Mouse (Mus musculus) CH12F3 (cell line): ENCODE data around the gene Zfp507.

Source experiments
- in situ Hi-C: fragments of 300-500 bp; cut with MboI; formaldehyde crosslinking; loops from 2 replicates; pipeline ENCODE4 v1.14.3; 2020; ENCODE audit warnings: low sequenced_read_pairs

Zfp507 gene

GRCm38 (mm10) chr7:35785579-35785978 lies 17.2 kb downstream of the Zfp507 start:
- in situ Hi-C loops, result no loop called here

GRCm38 (mm10) chr7:35782252-35782651 lies 20.6 kb downstream of the Zfp507 start:
- in situ Hi-C loops, result no loop called here

GRCm38 (mm10) chr7:35774127-35774526 lies 28.7 kb downstream of the Zfp507 start:
- in situ Hi-C loops, result no loop called here

GRCm38 (mm10) chr7:35772347-35772746 lies 30.5 kb downstream of the Zfp507 start:
- in situ Hi-C loops, result no loop called here

- in situ Hi-C loops, result no loop called here
Measured at GRCm38 (mm10) chr7:35771106-35771505, 31.7 kb downstream of the Zfp507 start.

- in situ Hi-C loops, result no loop called here
Measured at GRCm38 (mm10) chr7:35770122-35770521, 32.7 kb downstream of the Zfp507 start.

GRCm38 (mm10) chr7:35764461-35764860 lies 38.3 kb downstream of the Zfp507 start:
- in situ Hi-C loops, result no loop called here

GRCm38 (mm10) chr7:35761801-35762200 lies 41.0 kb downstream of the Zfp507 start:
- in situ Hi-C loops, result no loop called here

GRCm38 (mm10) chr7:35759602-35760001 lies 43.2 kb downstream of the Zfp507 start:
- in situ Hi-C loops, result no loop called here

GRCm38 (mm10) chr7:35756510-35757440 lies 46.0 kb downstream of the Zfp507 start:
- in situ Hi-C loops, result no loop called here

GRCm38 (mm10) chr7:35754886-35755168 lies 48.0 kb downstream of the Zfp507 start:
- in situ Hi-C loops, result no loop called here

GRCm38 (mm10) chr7:35754033-35754885 lies 48.5 kb downstream of the Zfp507 start, which contains the start of gene Dpy19l3:
TSS of gene Dpy19l3 (minus strand) at chr7:35754454.
- in situ Hi-C loops, result no loop called here

GRCm38 (mm10) chr7:35753319-35754032 lies 49.3 kb downstream of the Zfp507 start:
- in situ Hi-C loops, result no loop called here

- in situ Hi-C loops, result no loop called here
Measured at GRCm38 (mm10) chr7:35750873-35751272, 51.9 kb downstream of the Zfp507 start.

GRCm38 (mm10) chr7:35747397-35747964 lies 55.3 kb downstream of the Zfp507 start:
- in situ Hi-C loops, result no loop called here

GRCm38 (mm10) chr7:35746686-35747396 lies 56.0 kb downstream of the Zfp507 start:
- in situ Hi-C loops, result no loop called here

- in situ Hi-C loops, result no loop called here
Measured at GRCm38 (mm10) chr7:35745281-35745702, 57.5 kb downstream of the Zfp507 start.

GRCm38 (mm10) chr7:35744771-35745170 lies 58.0 kb downstream of the Zfp507 start:
- in situ Hi-C loops, result no loop called here

GRCm38 (mm10) chr7:35742310-35742709 lies 60.5 kb downstream of the Zfp507 start:
- in situ Hi-C loops, result no loop called here

GRCm38 (mm10) chr7:35741858-35742257 lies 60.9 kb downstream of the Zfp507 start:
- in situ Hi-C loops, result no loop called here
